Mouse (Mus musculus) liver, postnatal 0 days (tissue): Measurements from ENCODE around the gene Prox1.

Experiments
- CTCF ChIP-seq: sonication (generic); IDR thresholded peaks from 2 replicates; pipeline ENCODE4 v1.5.1; 2016; ENCODE audit warnings: antibody characterized with exemption, low read depth
- EP300 ChIP-seq: IDR thresholded peaks from 2 replicates; pipeline ENCODE4 v1.6.1; 2016; ENCODE audit warnings: antibody characterized with exemption, low read depth, mild to moderate bottlenecking

- no peak for TF ChIP-seq CTCF
- TF ChIP-seq EP300: no peak
These were observed 5.0 kb downstream of the Prox1 start for GRCm38 (mm10) chr1:190165511-190165910.
